Mouse (Mus musculus) erythroblast, adult 5-6 weeks (primary cell): Measurements from ENCODE around the gene Gpd1l. TPM values are rescaled to one million over a fixed set of nuclear protein-coding genes. Genes with fewer than 3 reads are reported as not detected.

ENCODE experiments used
- ATAC-seq: replicated peaks from 2 replicates; pipeline ENCODE4 v1.8.0; 2016; ENCODE audit warnings: moderate number of reproducible peaks, mild to moderate bottlenecking, moderate TSS enrichment, inconsistent platforms; ENCODE audit not compliant: poor library complexity, low FRiP score, severe bottlenecking
- total RNA-seq, 2 experiments: library from RNA; stranded (forward) in 1 of 2; stranded (reverse) in 1 of 2; fragments of 150-400 nt in 1 of 2; fragments of 200-764, 138-1000 nt in 1 of 2; gene quantifications; 2 replicates each; pipeline versions ENCODE4 v1.2.3 to v1.2.4; 2015 to 2017; ENCODE audit warnings: low replicate concordance in 2 of 2

Gene Gpd1l
- total RNA-seq, 2 experiments from 2014 or later, result 7.7 to 8.5 TPM

DNA sequence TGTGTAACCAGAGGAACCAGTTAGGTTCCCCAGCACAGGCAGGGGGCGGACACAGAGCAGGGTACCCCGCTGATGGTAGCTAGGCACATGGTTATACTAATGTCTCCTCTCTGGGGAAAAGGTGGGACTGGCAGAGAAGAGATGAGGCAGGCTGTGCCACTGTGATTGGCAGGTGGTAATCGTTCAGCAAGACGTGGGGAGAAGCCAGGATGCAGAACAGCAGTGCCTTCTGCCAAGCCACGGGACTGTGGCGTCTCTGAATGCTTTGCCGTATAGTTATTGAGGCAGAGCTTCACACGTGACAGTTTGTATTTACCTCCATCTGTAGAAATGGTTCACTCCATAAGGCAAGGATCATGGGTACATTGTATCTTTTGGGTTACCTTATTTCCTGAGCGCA lies 79.1 kb downstream of the Gpd1l start:
- no peak for ATAC-seq

DNA sequence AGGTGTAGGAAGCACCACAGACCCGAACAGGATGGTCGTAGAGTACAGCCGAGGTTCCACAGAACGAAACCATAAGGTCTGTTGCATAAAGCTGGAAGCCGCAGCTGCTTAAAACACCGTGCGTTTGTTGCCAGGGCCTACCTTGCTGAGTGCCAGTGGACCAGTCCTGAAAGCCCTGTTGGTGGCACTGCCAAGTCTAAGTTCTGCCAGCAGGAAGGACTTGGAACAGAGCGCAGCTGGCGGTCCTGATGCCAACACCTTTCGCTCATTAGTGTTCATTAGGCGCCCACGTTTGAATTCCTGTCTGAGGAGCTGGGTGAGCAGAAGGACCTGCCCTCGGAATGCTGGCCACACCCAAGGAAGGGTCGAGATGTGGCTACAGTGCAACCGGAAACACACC lies 80.5 kb downstream of the Gpd1l start:
- ATAC-seq, result no peak

GRCm38 (mm10) chr9:114851419-114852190 lies 82.2 kb downstream of the Gpd1l start:
- no peak for ATAC-seq

Other genes with a start within 250 kb of the Gpd1l start
- gene Dync1li1, start 245.2 kb downstream of the Gpd1l start, total RNA-seq (2015; ENCODE audit: low replicate concordance), result 13.3 and 14.6 TPM in 2 replicates
- gene Dync1li1, start 245.2 kb downstream of the Gpd1l start, total RNA-seq (2017; ENCODE audit: low replicate concordance), result 19.1 and 19.7 TPM in 2 replicates
- 9.6 and 23.0 TPM in 2 replicates for gene Cmtm6, start 202.9 kb downstream of the Gpd1l start, total RNA-seq (2015; ENCODE audit: low replicate concordance)
- gene Cmtm6, start 202.9 kb downstream of the Gpd1l start, total RNA-seq (2017; ENCODE audit: low replicate concordance), result 17.0 and 24.4 TPM in 2 replicates
- 62.7 and 84.2 TPM in 2 replicates for gene Cmtm7, start 152.1 kb downstream of the Gpd1l start, total RNA-seq (2015; ENCODE audit: low replicate concordance)
- 59.2 and 111 TPM in 2 replicates for gene Cmtm7, start 152.1 kb downstream of the Gpd1l start, total RNA-seq (2017; ENCODE audit: low replicate concordance)
- not detected in 2 replicates for gene Cmtm8, start 89.8 kb downstream of the Gpd1l start, total RNA-seq (2015; ENCODE audit: low replicate concordance)
- gene Cmtm8, start 89.8 kb downstream of the Gpd1l start, total RNA-seq (2017; ENCODE audit: low replicate concordance), result 0.17 TPM in 1 of 2 replicates, not detected in the other
- not detected in 2 replicates for gene Osbpl10, start 44.6 kb upstream of the Gpd1l start, total RNA-seq (2015; ENCODE audit: low replicate concordance)
- not detected in 2 replicates for gene Osbpl10, start 44.6 kb upstream of the Gpd1l start, total RNA-seq (2017; ENCODE audit: low replicate concordance)
- 34.3 and 96.3 TPM in 2 replicates for gene Rps27rt, start 48.8 kb upstream of the Gpd1l start, total RNA-seq (2015; ENCODE audit: low replicate concordance)
- gene Rps27rt, start 48.8 kb upstream of the Gpd1l start, total RNA-seq (2017; ENCODE audit: low replicate concordance), result 27.0 and 44.2 TPM in 2 replicates